Mouse (Mus musculus): Measurements from ENCODE around the gene Scamp2.

GRCm38 (mm10) chr9:57562896-57563372 lies 2.2 kb downstream of the Scamp2 start:
- peak; percentile 98 for TF ChIP-seq GATA1 (IDR thresholded peaks at IDR 0.05; ENCODE audit: borderline replicate concordance, low read length)
- TF ChIP-seq FLI1 (IDR thresholded peaks at IDR 0.05; ENCODE audit: low read length) = peak; percentile 90

Data from megakaryocyte, embryonic 14.5 days (primary cell).